10 mouse cellular contexts compared by ENCODE assay signal in the genomic region with DNA sequence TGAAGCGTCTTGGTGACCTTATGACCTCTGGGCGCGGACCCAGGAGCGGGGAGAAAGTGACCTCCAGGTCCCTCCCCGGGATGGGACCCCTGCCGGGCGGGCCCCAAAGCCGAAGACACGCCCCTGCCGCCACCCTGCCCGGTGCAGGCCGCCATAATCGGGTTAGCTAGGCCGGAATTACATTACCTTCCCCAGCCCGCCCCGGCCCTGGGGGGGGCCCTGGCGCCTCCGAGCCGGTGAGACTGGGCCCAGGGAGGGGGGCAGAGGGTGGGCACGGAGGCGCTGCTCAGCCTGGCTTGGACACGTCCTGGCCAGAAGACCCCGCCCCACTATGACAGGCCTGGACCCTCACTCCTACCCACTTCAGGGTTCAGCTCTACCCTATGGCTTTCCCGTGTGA. TPM values are rescaled to one million over a fixed set of nuclear protein-coding genes. Genes with fewer than 3 reads are reported as not detected.
A peak's percentile ranks its signal among the peaks of the same experiment; 100 is the strongest.
DNase-seq lines count a peak whose midpoint lies in the region; ATAC-seq and TF ChIP-seq lines count a peak whose summit lies in the region.
"Had no signal": no experiment of that assay in that cellular context is flagged by ENCODE, and none has a peak within 500 bp of the region (broad histone marks: within the 10 kb centered on the region; RNA-seq: fewer than 3 reads in every experiment).

No protein-coding gene starts in this region.

- peak overlapping the region; percentile 8; the same call in 1 of the 2 replicates for H3K4me3 ChIP-seq in kidney, postnatal 0 days (replicated peaks; ENCODE audit: low read depth, low read length)
- peak overlapping the region; percentile 14; the same call in 1 of the 2 replicates for H3K4me3 ChIP-seq in hindbrain, embryonic 11.5 days (ENCODE audit: low read depth, low read length)
- H3K4me3 ChIP-seq in neural tube, embryonic 12.5 days = peak overlapping the region; percentile 8

- peak; percentile 61 to 70 for DNase-seq in adrenal gland, adult (ENCODE audit: inconsistent age in 2 of 2, low spot score in 1 of 2)
- DNase-seq in adrenal gland, postnatal 4 days (ENCODE audit: low spot score in 2 of 2) = no peak
- no peak for DNase-seq in kidney, postnatal 0 days (ENCODE audit: low spot score)
- DNase-seq in kidney, adult 9 months = no peak
- DNase-seq in hindbrain, embryonic 11.5 days (ENCODE audit: low spot score) = no peak
- DNase-seq in gastrocnemius, postnatal 10 days = no peak
- no peak for DNase-seq in lung, adult 18-20 months

- no peaks in the 10 kb centered on the region for H3K36me3 ChIP-seq in kidney, postnatal 0 days (ENCODE audit: insufficient read depth, low read length)
- H3K36me3 ChIP-seq in hindbrain, embryonic 11.5 days (ENCODE audit: control insufficient read depth, insufficient read depth, low read length) = no peaks in the 10 kb centered on the region
- H3K36me3 ChIP-seq in neural tube, embryonic 12.5 days = no peaks in the 10 kb centered on the region

- no peak overlapping the region for H3K4me2 ChIP-seq in kidney, postnatal 0 days (ENCODE audit: low read length)
- H3K4me2 ChIP-seq in hindbrain, embryonic 11.5 days (replicated peaks; ENCODE audit: low read depth, low read length) = 0 out of 2 replicates have a peak overlapping the region, but pooled peaks have one; percentile 11
- H3K4me2 ChIP-seq in neural tube, embryonic 12.5 days (replicated peaks) = peak overlapping the region; percentile 49

- H3K9me3 ChIP-seq in kidney, postnatal 0 days (replicated peaks; ENCODE audit: low read length) = no peaks in the 10 kb centered on the region
- no peaks in the 10 kb centered on the region for H3K9me3 ChIP-seq in hindbrain, embryonic 11.5 days (ENCODE audit: control insufficient read depth, low read length)
- no peaks in the 10 kb centered on the region for H3K9me3 ChIP-seq in neural tube, embryonic 12.5 days

- no peak for TF ChIP-seq CTCF in kidney, postnatal 0 days (IDR thresholded peaks at IDR 0.05; ENCODE audit: low read depth)

- H3K27ac ChIP-seq in kidney, postnatal 0 days = no peak overlapping the region
- H3K27ac ChIP-seq in hindbrain, embryonic 11.5 days (ENCODE audit: low read depth, low read length) = no peak overlapping the region
- no peak overlapping the region; the same call in 1 of the 2 replicates for H3K27ac ChIP-seq in neural tube, embryonic 12.5 days

- ATAC-seq in kidney, postnatal 0 days (replicated peaks; ENCODE audit: low FRiP score, low read depth) = 0 out of 2 replicates have a peak, but pooled peaks have one; percentile 35
- ATAC-seq in hindbrain, embryonic 11.5 days (ENCODE audit: low FRiP score) = peak; percentile 39
- ATAC-seq in neural tube, embryonic 12.5 days (ENCODE audit: low FRiP score, low read depth) = no peak
- ATAC-seq: inflammation-experienced regulatory T-cells, adult 6 months had no signal

- peaks cover 9% of the 10 kb centered on the region for H3K4me1 ChIP-seq in kidney, postnatal 0 days (replicated peaks; ENCODE audit: insufficient read depth, low read length)
- H3K4me1 ChIP-seq in hindbrain, embryonic 11.5 days (replicated peaks; ENCODE audit: control insufficient read depth, insufficient read depth, low read length) = peaks cover 10% of the 10 kb centered on the region
- peaks cover 24% of the 10 kb centered on the region for H3K4me1 ChIP-seq in neural tube, embryonic 12.5 days

- WGBS in kidney, postnatal 0 days = 3% methylated on average over 23 of the region's 24 CpGs
- under 1% methylated on average over 24 of the region's 24 CpGs for WGBS in hindbrain, embryonic 11.5 days
- 2% methylated on average over 24 of the region's 24 CpGs for WGBS in neural tube, embryonic 12.5 days

- no peak overlapping the region for H3K9ac ChIP-seq in kidney, postnatal 0 days (ENCODE audit: low read depth, low read length)
- H3K9ac ChIP-seq in hindbrain, embryonic 11.5 days (ENCODE audit: low read depth, low read length) = no peak overlapping the region
- 0 out of 2 replicates have a peak overlapping the region, but pooled peaks have one; percentile 0 for H3K9ac ChIP-seq in neural tube, embryonic 12.5 days

- peaks cover 71% of the 10 kb centered on the region for H3K27me3 ChIP-seq in kidney, postnatal 0 days (ENCODE audit: insufficient read depth, low read length)
- H3K27me3 ChIP-seq in hindbrain, embryonic 11.5 days (ENCODE audit: control insufficient read depth, insufficient read depth, low read length) = peaks cover 92% of the 10 kb centered on the region
- H3K27me3 ChIP-seq in neural tube, embryonic 12.5 days (replicated peaks) = peaks cover 92% of the 10 kb centered on the region

RNA-seq across cellular contexts. Expression of a gene that starts 1.1 kb away (rescaled TPM):
- 10 to 100 TPM; 24.0 to 30.0 TPM for total RNA-seq in adrenal gland, postnatal 4 days (2021)
- polyA plus RNA-seq in kidney, postnatal 0 days (2015; fragmentation: Nextera tagmentation; extraction: Ambion mirVana) = 0.12 TPM in 1 of 2 replicates, not detected in the other
- polyA plus RNA-seq in hindbrain, embryonic 11.5 days (2014; fragmentation: Nextera tagmentation; extraction: Ambion mirVana) = 5.2 and 9.4 TPM in 2 replicates
- 27.0 and 42.3 TPM in 2 replicates for polyA plus RNA-seq in neural tube, embryonic 12.5 days (2016; fragmentation: Nextera tagmentation; extraction: Ambion mirVana)
- not detected for total RNA-seq in gastrocnemius, postnatal 10 days (2021)
- total RNA-seq: megakaryocyte progenitor cell, adult 5-6 weeks had no signal
- polyA plus RNA-seq: inflammation-experienced regulatory T-cells, adult 6 months had no signal

RNA-seq across cellular contexts. Expression of a gene that starts 6.4 kb away (rescaled TPM):
- total RNA-seq in adrenal gland, postnatal 4 days (2021) = 10 to 100 TPM; 69.2 to 79.1 TPM
- polyA plus RNA-seq in kidney, postnatal 0 days (2015; fragmentation: Nextera tagmentation; extraction: Ambion mirVana) = 28.0 and 29.7 TPM in 2 replicates
- polyA plus RNA-seq in hindbrain, embryonic 11.5 days (2014; fragmentation: Nextera tagmentation; extraction: Ambion mirVana) = 38.1 and 39.8 TPM in 2 replicates
- 43.6 and 52.3 TPM in 2 replicates for polyA plus RNA-seq in neural tube, embryonic 12.5 days (2016; fragmentation: Nextera tagmentation; extraction: Ambion mirVana)
- total RNA-seq in gastrocnemius, postnatal 10 days (2021) = 1 to 10 TPM; 5.5 to 8.5 TPM

RNA-seq across cellular contexts. Expression of a gene that starts 13.6 kb away (rescaled TPM):
- total RNA-seq in adrenal gland, postnatal 4 days (2021) = 1 to 10 TPM; 4.1 to 4.4 TPM
- 5.8 and 7.0 TPM in 2 replicates for polyA plus RNA-seq in kidney, postnatal 0 days (2015; fragmentation: Nextera tagmentation; extraction: Ambion mirVana)
- 0.81 and 0.93 TPM in 2 replicates for polyA plus RNA-seq in hindbrain, embryonic 11.5 days (2014; fragmentation: Nextera tagmentation; extraction: Ambion mirVana)
- polyA plus RNA-seq in neural tube, embryonic 12.5 days (2016; fragmentation: Nextera tagmentation; extraction: Ambion mirVana) = 1.8 and 2.1 TPM in 2 replicates
- total RNA-seq in gastrocnemius, postnatal 10 days (2021) = under 1 TPM; 0.42 to 0.65 TPM

RNA-seq across cellular contexts. Expression of a gene that starts 14.9 kb away (rescaled TPM):
- total RNA-seq in adrenal gland, postnatal 4 days (2021) = 10 to 100 TPM; 18.6 to 22.4 TPM
- polyA plus RNA-seq in kidney, postnatal 0 days (2015; fragmentation: Nextera tagmentation; extraction: Ambion mirVana) = 3.1 and 4.8 TPM in 2 replicates
- polyA plus RNA-seq in hindbrain, embryonic 11.5 days (2014; fragmentation: Nextera tagmentation; extraction: Ambion mirVana) = 0.38 TPM in 1 of 2 replicates, not detected in the other
- polyA plus RNA-seq in neural tube, embryonic 12.5 days (2016; fragmentation: Nextera tagmentation; extraction: Ambion mirVana) = 0.57 and 2.8 TPM in 2 replicates
- 1 to 10 TPM in 1 of 2 experiments, under 1 TPM in 1; 0.33 to 1.3 TPM for total RNA-seq in gastrocnemius, postnatal 10 days (2021)
- total RNA-seq: megakaryocyte progenitor cell, adult 5-6 weeks had no signal
- polyA plus RNA-seq: inflammation-experienced regulatory T-cells, adult 6 months had no signal

RNA-seq across cellular contexts. Expression of a gene that starts 16.1 kb away (rescaled TPM):
- 10 to 100 TPM; 63.3 to 68.5 TPM for total RNA-seq in adrenal gland, postnatal 4 days (2021)
- polyA plus RNA-seq in kidney, postnatal 0 days (2015; fragmentation: Nextera tagmentation; extraction: Ambion mirVana) = 68.5 and 70.4 TPM in 2 replicates
- polyA plus RNA-seq in hindbrain, embryonic 11.5 days (2014; fragmentation: Nextera tagmentation; extraction: Ambion mirVana) = 31.7 and 33.9 TPM in 2 replicates
- polyA plus RNA-seq in neural tube, embryonic 12.5 days (2016; fragmentation: Nextera tagmentation; extraction: Ambion mirVana) = 68.0 and 70.6 TPM in 2 replicates
- total RNA-seq in gastrocnemius, postnatal 10 days (2021) = 10 to 100 TPM; 23.8 to 28.4 TPM

Comparison
In these comparisons a context has a peak if more than half of its experiments do, and no peak if none do; other contexts are left out.
1. DNase-seq: peak in adrenal gland, adult (2 of 2); none in adrenal gland, postnatal 4 days (0 of 2), kidney, postnatal 0 days (single experiment), kidney, adult 9 months (single experiment), hindbrain, embryonic 11.5 days (single experiment), gastrocnemius, postnatal 10 days (single experiment) and lung, adult 18-20 months (0 of 2).
2. Peak in every context shown above with its lines, with median percentiles within 50 percentile points of each other: H3K4me3 ChIP-seq.